Mouse (Mus musculus) small intestine, adult 2 months (tissue): Measurements from ENCODE around the gene Gm17334. TPM values are rescaled to one million over a fixed set of nuclear protein-coding genes. Genes with fewer than 3 reads are reported as not detected.

Experiments used
- H3K27ac ChIP-seq: fragments of 200-500 bp; 2 replicates; pipeline ENCODE4 v1.5.1; 2012; ENCODE audit warnings: low read depth, low read length, control low read depth, inconsistent platforms; ENCODE audit not compliant: insufficient read depth
- H3K27me3 ChIP-seq: fragments of 200-500 bp; 2 replicates; pipeline ENCODE4 v1.6.1; 2012; ENCODE audit warnings: mild to moderate bottlenecking, moderate library complexity, low read length, inconsistent platforms; ENCODE audit not compliant: control insufficient read depth, insufficient read depth
- H3K36me3 ChIP-seq: fragments of 200-500 bp; 2 replicates; pipeline ENCODE4 v1.6.1; 2012; ENCODE audit warnings: mild to moderate bottlenecking, low read length, control low read depth, inconsistent platforms; ENCODE audit not compliant: control insufficient read depth, insufficient read depth
- H3K4me1 ChIP-seq: fragments of 200-500 bp; 2 replicates; pipeline ENCODE4 v1.6.1; 2012; ENCODE audit warnings: low read length, inconsistent platforms, mixed read lengths; ENCODE audit not compliant: control insufficient read depth, insufficient read depth, insufficient read length
- H3K4me3 ChIP-seq: fragments of 200-500 bp; 2 replicates; pipeline ENCODE4 v1.5.1; 2012; ENCODE audit warnings: low read depth, mild to moderate bottlenecking, control low read depth, inconsistent platforms, low read length, moderate library complexity
- CTCF ChIP-seq: fragments of 200-500 bp; IDR thresholded peaks from 2 replicates; pipeline ENCODE4 v1.5.1; 2012; ENCODE audit warnings: low read depth, mild to moderate bottlenecking, control low read depth, inconsistent platforms, low read length, moderate library complexity, mixed read lengths; ENCODE audit not compliant: insufficient replicate concordance, insufficient read length; ENCODE audit errors: extremely low read depth
- POLR2A ChIP-seq: fragments of 200-500 bp; IDR thresholded peaks from 2 replicates; pipeline ENCODE4 v1.6.1; 2012; ENCODE audit warnings: low read depth, mild to moderate bottlenecking, control low read depth, inconsistent platforms, low read length, moderate library complexity
- WGBS: fragments of 180-500 bp; shearing (Covaris S2); methylation state at CpG from one replicate; pipeline ENCODE4 v1.1.7; 2018; 5-methylcytosine and 5-hydroxymethylcytosine counted together
- polyA plus RNA-seq: library from polyadenylated mRNA; depleted of rRNA; stranded (reverse); fragments of >200 nt; gene quantifications from 2 replicates; pipeline ENCODE4 v1.2.3, GENCODE M21; 2012

Gm17334 gene
- polyA plus RNA-seq, 1 experiment = 1.6 TPM

DNA sequence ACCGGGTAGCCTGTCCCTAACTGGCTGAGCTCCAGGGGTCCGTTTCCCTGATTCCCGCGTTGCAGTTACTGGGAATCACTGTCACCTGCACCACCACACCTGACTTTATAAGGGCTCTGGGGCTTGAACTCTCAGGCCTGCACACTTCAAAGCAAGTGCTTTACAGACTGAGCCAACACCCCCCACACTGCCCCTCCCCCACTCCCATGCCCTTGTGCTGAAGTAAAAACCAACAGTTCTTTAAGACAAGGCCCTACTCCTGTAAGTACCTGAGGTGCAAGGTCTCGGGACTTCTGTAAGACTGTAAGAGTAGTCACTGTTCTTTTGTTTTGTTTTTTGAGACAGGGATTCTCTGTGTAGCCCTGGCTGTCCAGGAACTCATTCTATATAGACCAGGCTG lies 5.5 kb upstream of the Gm17334 start:
- no peak overlapping the region for H3K4me3 ChIP-seq
- 0 out of 2 replicates have a peak overlapping the region, but pooled peaks have one; percentile 26 for H3K27ac ChIP-seq
- peaks cover 44% of the 10 kb centered on the region for H3K4me1 ChIP-seq
- H3K36me3 ChIP-seq = peaks cover 67% of the 10 kb centered on the region
- 58% methylated on average over 5 of the region's 5 CpGs for WGBS
- TF ChIP-seq CTCF (no peak), POLR2A (no peak)
- no peaks in the 10 kb centered on the region for H3K27me3 ChIP-seq

- H3K36me3 ChIP-seq = peaks cover 73% of the 10 kb centered on the region
- WGBS = 59% methylated on average over 5 of the region's 5 CpGs
Measured at GRCm38 (mm10) chr11:53777736-53778135, 4.7 kb upstream of the Gm17334 start.

DNA sequence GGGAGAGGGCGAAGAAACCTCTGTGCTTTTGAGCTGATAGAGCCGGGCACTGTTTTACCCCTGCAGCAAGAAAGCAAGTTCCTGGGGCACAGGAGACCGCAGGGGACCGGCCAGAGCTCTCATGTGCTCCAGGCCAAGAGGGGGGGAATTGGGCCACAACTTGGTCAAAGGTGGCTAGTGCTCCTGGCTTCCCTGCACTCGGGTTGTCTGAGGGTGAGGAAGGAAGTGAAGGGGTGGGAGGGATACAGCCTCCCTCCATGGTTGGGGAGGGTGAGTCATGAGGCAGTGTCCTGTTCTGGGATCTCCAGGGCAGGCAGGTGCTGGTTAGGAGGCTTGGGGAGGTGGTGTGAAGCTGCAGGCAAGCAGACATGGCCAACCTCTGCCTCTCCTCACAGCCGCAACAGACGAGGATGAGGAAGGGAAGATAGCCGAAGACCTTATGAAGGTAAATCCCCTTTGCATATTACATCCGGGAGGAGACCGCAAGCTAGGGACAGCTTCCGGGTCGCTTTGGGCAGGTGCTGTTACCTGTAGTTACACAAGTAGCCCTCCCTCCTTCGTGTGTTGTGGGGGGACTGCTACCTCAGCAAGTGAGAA lies 1.8 kb upstream of the Gm17334 start:
- 60% methylated on average over 13 of the region's 13 CpGs for WGBS
- Histone ChIP-seq H3K27me3 (no peaks in the 10 kb centered on the region), H3K27ac (peak overlapping the region; percentile 78), H3K4me3 (peak overlapping the region; percentile 51), H3K36me3 (peaks cover 80% of the 10 kb centered on the region), H3K4me1 (peaks cover 38% of the 10 kb centered on the region)
- no peak; the same call in 1 of the 2 replicates for TF ChIP-seq POLR2A
- no peak for TF ChIP-seq CTCF

More at GRCm38 (mm10) chr11:53777736-53778135, 4.7 kb upstream of the Gm17334 start:
- TF ChIP-seq POLR2A (no peak), CTCF (no peak)
- Histone ChIP-seq H3K4me1 (peaks cover 45% of the 10 kb centered on the region), H3K27ac (peak overlapping the region; percentile 26; the same call in 1 of the 2 replicates), H3K27me3 (no peaks in the 10 kb centered on the region), H3K4me3 (no peak overlapping the region)

GRCm38 (mm10) chr11:53773641-53774360 lies 814 bp upstream of the Gm17334 start:
- 66% methylated on average over 16 of the region's 16 CpGs for WGBS
- peak overlapping the region; percentile 51 for H3K4me3 ChIP-seq
- TF ChIP-seq POLR2A (no peak), CTCF (no peak)
- H3K4me1 ChIP-seq = peaks cover 44% of the 10 kb centered on the region
- H3K27me3 ChIP-seq = no peaks in the 10 kb centered on the region
- peak overlapping the region; percentile 78 for H3K27ac ChIP-seq
- peaks cover 74% of the 10 kb centered on the region for H3K36me3 ChIP-seq

DNA sequence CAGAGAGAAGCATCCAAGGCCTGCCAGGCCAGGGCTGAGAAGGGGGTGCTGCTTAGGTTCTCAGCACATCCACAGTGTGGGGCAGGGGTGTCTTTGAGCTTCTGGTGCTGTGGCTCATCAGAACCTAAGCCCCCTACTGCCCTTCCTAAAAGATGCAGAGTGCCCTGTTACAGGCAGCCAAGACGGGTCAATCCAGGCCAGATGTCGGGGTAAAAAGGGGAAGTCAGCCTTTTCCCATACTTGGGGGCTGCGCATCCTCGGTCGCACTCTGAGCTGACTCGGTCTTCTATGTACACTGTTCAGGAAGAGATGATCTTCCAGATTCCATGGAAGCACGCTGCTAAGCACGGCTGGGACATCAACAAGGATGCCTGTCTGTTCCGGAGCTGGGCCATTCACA lies 451 bp downstream of the Gm17334 start:
- Histone ChIP-seq H3K4me3 (peak overlapping the region; percentile 66), H3K27me3 (no peaks in the 10 kb centered on the region), H3K4me1 (peaks cover 41% of the 10 kb centered on the region), H3K36me3 (peaks cover 62% of the 10 kb centered on the region), H3K27ac (peak overlapping the region; percentile 78)
- no peak for TF ChIP-seq CTCF
- no peak for TF ChIP-seq POLR2A
- WGBS = 54% methylated on average over 9 of the region's 9 CpGs

- Histone ChIP-seq H3K27ac (peak overlapping the region; percentile 100), H3K36me3 (peaks cover 49% of the 10 kb centered on the region), H3K4me1 (peaks cover 35% of the 10 kb centered on the region), H3K4me3 (peak overlapping the region; percentile 90), H3K27me3 (no peaks in the 10 kb centered on the region)
- WGBS = 12% methylated on average over 11 of the region's 11 CpGs
- TF ChIP-seq CTCF = no peak
- TF ChIP-seq POLR2A = peak; percentile 12; the same call in 1 of the 2 replicates
Measured at GRCm38 (mm10) chr11:53771001-53771744, 1.8 kb downstream of the Gm17334 start.

DNA sequence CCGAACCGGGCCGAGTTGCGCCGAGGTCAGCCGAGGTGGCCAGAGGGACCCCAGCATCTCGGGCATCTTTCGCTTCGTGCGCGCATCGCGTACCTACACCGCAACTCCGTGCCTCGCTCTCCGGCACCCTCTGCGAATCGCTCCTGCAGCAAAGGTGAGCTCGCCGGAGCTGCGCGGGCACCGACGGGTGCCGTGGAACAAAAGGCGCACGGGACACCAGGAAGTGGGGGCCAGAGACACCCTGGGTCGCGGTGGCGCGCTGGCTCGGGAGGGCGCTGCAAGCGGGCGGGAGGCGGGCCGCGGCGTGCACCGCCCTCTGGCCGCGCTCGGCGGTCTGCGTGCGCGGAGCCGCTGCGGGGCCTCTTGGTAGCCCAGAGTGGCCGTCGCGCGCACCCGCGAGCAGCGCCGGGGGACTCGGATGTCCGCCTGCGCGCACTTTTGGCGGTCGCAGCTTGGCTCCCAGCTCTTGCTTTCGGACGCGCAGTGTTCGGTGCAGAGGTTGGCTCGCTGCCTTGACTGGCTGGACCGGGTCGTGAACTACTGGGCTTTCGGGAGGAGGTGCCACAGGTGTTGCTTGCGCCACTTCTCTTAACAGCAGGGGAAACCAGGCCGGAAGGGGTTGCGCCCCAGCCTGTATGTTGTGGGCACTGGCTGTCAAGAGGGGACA lies 2.7 kb downstream of the Gm17334 start:
- peaks cover 37% of the 10 kb centered on the region for H3K4me1 ChIP-seq
- WGBS = under 1% methylated on average over 66 of the region's 75 CpGs
- peaks cover 40% of the 10 kb centered on the region for H3K36me3 ChIP-seq
- TF ChIP-seq POLR2A (peak; percentile 40; the same call in 1 of the 2 replicates), CTCF (no peak)
- no peaks in the 10 kb centered on the region for H3K27me3 ChIP-seq
- H3K27ac ChIP-seq = peak overlapping the region; percentile 100
- peak overlapping the region; percentile 90 for H3K4me3 ChIP-seq
